Mouse (Mus musculus) lung, postnatal 10 days (tissue): ENCODE results near the gene Otc.

Source experiments
- DNase-seq: peaks from one replicate; pipeline ENCODE4 v3.0.0; 2021

The Otc gene

GRCm38 (mm10) chrX:10251852-10252504 lies at the start of gene Otc:
Otc (plus strand) TSS chrX:10252305.
- DNase-seq = no peak

GRCm38 (mm10) chrX:10205937-10206336 lies 46.2 kb upstream of the Otc start:
- no peak for DNase-seq

GRCm38 (mm10) chrX:10215972-10216371 lies 36.1 kb upstream of the Otc start:
- DNase-seq = peak; percentile 43

GRCm38 (mm10) chrX:10216410-10216949 lies 35.6 kb upstream of the Otc start, which contains the start of gene Rpgr:
Rpgr (minus strand) TSS chrX:10216920.
- DNase-seq = peak; percentile 96

GRCm38 (mm10) chrX:10219281-10219680 lies 32.8 kb upstream of the Otc start:
- no peak for DNase-seq

- DNase-seq = peak; percentile 12
Observed at GRCm38 (mm10) chrX:10233051-10233450, 19.1 kb upstream of the Otc start.

- DNase-seq = no peak
Observed at GRCm38 (mm10) chrX:10234617-10235016, 17.5 kb upstream of the Otc start.

GRCm38 (mm10) chrX:10239515-10239914 lies 12.6 kb upstream of the Otc start:
- DNase-seq = no peak

- DNase-seq = no peak
Observed at GRCm38 (mm10) chrX:10243916-10244315, 8.2 kb upstream of the Otc start.

- DNase-seq = no peak
Observed at GRCm38 (mm10) chrX:10251357-10251756, 748 bp upstream of the Otc start.

- peak; percentile 6 for DNase-seq
Observed at GRCm38 (mm10) chrX:10257774-10258173, 5.7 kb downstream of the Otc start.

- DNase-seq = no peak
Observed at GRCm38 (mm10) chrX:10258260-10258659, 6.2 kb downstream of the Otc start.

- no peak for DNase-seq
Observed at GRCm38 (mm10) chrX:10268308-10268707, 16.2 kb downstream of the Otc start.

- DNase-seq = no peak
Observed at GRCm38 (mm10) chrX:10268761-10269437, 16.8 kb downstream of the Otc start.

- no peak for DNase-seq
Observed at GRCm38 (mm10) chrX:10297341-10297740, 45.2 kb downstream of the Otc start.

- DNase-seq = no peak
Observed at GRCm38 (mm10) chrX:10318176-10318575, 66.1 kb downstream of the Otc start.

- DNase-seq = no peak
Observed at GRCm38 (mm10) chrX:10330246-10330645, 78.1 kb downstream of the Otc start.

- DNase-seq = no peak
Observed at GRCm38 (mm10) chrX:10331749-10332148, 79.6 kb downstream of the Otc start.

GRCm38 (mm10) chrX:10336816-10337215 lies 84.7 kb downstream of the Otc start:
- DNase-seq = no peak

GRCm38 (mm10) chrX:10355867-10356266 lies 103.8 kb downstream of the Otc start:
- no peak for DNase-seq
